Mouse (Mus musculus): ENCODE data around the gene Gm17018.

The Gm17018 gene

DNA sequence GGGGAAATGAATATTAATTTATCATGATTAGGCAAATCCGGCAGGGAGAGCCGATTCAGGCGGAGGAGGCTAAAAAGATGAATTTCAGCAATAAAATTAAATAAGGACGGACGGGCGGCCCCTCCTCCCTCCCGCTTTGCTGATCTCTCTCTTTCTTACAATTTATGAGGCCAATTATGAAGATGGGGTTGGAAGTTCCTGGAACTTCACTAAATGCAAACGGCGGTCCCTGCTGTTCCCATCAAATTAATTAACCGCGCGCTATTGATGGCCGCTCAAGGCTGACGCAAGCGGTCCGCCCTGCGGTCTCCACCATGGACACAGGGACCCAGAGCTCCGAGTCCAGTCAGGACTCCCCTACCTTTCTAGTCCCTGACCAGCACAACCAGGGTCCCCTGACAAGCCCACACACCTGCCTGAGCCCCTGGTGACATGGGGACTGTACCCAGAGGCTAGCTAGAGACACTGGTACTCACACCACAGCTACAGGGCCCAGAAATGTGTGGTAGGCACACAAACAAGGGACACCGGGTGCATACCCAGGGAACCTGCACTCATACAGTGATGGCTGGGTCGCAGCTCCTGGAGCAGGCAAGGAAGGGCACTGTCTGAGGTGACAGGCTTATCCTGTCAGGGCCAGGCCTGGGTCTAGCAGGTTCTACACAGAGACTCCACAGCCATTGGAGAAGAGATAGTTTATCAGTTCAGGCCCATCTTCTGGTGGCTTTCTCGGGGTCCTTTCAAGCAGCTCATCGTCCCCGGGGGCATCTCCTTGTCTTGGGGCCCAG lies 11.1 kb upstream of the Gm17018 start:
- no peak for DNase-seq (ENCODE audit: low read depth, low spot score)

DNA sequence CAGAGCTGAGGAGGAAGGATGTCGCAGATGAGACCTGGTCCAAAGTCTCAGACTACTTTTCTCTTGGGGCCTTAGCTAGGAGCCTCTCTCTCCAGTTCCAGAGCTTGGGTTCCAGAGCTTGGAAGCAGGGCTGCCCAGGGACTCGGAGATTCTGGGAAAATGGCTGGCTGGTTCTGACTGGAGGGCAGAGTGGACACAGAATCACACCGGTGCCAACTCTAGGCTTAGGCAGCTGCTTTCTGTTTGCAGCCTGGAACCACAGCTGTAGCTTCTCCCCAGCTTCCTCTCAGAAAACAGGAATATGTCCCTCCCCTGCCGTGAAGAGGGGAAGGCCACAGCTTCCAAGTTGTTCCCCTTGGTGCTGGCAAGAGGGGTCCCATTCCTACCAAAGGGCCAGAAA lies 10.5 kb upstream of the Gm17018 start:
- no peak for DNase-seq (ENCODE audit: low read depth, low spot score)

DNA sequence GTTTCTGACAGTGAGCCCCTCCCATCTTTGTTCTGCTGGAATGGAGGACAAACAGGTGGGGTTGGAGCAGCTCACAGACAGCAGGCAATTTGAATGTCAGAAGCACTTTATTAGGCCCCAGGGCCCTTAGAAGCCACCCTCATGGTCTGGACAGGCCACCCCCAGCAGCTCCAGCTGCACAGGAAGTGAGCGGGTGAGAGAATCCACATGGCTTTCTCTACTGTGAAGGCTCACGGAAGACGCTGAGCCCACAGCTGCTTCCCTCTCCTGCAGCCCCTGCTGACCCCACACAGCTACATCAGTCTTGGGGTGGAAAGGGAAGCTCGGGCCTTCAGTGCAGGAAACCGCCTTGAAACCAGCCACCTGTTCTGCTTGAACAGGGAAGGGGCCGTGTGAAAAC lies 8.2 kb upstream of the Gm17018 start:
- no peak for DNase-seq (ENCODE audit: low read depth, low spot score)

DNA sequence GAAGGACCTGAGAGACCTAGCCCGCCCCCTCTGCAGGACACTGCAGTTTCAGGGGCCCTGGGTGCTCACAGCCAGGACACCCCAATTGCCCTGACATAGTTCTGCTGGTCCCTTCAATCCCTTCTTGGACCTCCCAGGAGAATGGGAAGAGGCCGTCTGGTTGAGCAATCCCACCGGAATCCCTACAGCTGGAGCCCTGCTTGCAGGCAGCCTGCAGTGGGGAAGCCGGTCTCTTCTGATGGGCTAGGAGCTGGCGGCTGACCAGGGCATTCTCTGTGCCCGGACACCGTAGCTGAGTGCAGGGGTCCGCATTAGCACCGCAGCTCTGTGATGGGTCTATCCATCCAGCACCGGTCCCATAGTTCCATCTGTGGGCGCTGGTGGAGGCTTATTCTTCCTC lies 6.3 kb upstream of the Gm17018 start:
- no peak for DNase-seq (ENCODE audit: low read depth, low spot score)

DNA sequence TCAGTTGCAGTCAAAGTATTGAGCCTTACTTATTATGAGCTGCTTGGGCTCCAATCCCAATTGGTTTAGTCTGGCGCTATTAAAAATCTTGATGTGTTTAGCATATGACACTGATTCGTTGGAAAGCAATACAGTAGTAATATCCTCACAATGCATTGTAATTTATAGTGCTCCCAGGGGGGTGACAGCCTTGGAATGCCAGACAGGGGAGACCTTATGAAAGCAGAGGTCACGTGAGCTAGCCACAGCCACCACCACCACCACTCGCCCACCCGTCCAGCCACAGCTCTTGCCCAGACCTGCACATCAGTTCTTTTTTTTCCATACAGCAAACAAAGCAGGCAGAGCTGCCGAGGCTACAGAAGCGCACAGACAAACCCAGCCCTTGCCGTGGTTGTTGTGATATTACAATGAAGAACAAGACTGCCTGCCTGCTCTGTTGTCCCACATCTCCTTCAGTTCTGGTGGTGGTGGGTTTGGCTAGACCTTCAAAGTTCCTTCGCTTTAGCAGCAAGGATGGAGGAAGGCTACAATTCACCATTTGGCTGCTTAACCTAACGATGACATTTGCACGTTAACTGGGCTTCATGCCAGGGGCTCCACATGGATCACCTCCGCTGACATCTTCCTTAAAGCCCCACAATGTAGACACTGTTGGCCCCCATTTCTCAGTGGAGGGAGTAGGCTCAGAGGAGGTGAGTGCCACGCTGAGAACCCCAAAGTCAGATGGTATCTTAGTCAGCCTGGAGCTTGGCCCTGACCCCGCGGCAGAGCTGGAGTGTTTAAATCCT lies 5.7 kb downstream of the Gm17018 start:
- DNase-seq (ENCODE audit: low read depth, low spot score) = no peak

DNA sequence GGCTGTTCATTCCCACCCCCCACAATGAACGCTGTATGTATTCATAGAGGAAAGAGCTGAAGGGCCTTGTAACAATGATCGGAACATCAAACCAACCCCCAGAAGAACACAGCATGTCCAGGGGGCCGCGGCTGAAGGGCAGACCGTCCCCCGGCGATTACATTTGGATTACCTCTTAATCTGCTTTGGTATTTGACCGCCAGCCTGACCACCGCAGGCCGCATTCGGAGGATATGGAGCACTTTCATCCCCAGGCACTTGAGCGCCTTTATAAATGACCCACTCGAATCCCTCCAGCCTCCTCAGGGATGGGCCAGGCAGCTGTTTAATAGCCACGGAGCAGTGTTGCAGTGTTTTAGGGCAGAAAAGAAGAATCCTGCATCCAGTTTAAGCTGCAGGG lies 7.0 kb downstream of the Gm17018 start:
- DNase-seq (ENCODE audit: low read depth, low spot score) = no peak

DNA sequence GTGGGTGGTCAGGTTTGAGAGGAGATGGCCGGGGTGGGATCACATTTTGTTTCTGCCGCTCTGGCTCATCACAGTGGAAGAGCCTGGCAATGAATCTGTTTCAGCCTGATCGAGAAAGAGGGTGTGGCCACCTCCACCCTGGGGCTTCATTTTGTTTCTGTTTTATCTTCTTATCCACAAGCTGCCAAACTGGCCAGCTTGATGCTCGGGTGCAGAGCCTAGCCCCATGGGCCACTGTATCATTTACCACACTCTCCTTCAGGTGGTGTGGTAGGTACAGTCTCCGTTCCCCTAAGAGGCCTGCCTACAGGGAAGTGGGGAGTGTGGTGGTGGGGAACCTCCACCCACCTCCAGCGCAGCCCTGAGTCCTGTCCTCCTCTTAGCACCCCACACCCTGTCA lies 12.6 kb downstream of the Gm17018 start:
- DNase-seq (ENCODE audit: low read depth, low spot score) = no peak

DNA sequence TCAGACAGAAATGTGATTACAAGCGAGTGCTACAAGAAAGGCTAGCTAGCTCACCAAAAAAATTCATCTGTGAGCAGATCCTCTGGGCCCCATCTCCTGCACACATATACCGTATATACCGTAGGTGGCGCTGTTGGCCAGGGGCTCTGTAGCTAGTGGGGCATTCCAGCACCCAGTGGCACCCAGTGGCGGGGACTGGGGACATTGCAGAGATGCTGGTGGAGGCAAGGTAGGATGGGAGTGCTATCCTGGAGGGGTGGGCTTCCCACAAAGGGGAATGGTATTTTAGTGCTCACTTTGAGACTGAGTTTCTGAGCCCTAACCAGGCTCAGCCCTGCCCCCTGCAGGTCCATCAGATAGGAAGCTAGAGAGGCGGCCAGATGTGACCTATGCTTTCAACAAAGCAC lies 13.4 kb downstream of the Gm17018 start:
- no peak for DNase-seq (ENCODE audit: low read depth, low spot score)

DNA sequence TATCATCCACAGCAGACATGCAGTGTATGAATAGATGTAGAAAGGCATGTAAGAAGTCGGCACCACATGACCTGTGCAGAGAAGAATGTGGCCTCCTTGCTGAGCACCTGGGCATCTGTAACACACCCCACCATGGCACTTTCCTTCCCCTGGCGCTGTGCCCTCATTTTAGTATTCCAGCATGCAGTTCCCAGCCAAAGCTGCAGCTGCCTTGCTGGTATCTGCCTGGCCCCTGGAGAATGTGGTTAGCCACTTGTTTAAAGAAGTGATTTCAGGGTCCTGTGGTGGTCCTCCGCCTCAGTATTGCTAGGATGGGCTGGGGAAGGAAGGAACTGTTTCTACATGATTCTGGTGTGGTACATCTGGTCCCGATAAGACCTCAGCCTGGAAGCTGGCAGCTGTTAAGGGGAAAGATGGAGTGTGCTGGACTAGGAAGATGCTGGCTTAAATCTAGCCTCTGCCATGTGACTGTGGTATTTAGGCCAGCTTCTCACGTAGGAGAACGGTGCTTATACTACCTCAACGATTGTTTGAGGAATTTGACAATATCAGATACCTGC lies 14.0 kb downstream of the Gm17018 start:
- no peak for DNase-seq (ENCODE audit: low read depth, low spot score)

DNA sequence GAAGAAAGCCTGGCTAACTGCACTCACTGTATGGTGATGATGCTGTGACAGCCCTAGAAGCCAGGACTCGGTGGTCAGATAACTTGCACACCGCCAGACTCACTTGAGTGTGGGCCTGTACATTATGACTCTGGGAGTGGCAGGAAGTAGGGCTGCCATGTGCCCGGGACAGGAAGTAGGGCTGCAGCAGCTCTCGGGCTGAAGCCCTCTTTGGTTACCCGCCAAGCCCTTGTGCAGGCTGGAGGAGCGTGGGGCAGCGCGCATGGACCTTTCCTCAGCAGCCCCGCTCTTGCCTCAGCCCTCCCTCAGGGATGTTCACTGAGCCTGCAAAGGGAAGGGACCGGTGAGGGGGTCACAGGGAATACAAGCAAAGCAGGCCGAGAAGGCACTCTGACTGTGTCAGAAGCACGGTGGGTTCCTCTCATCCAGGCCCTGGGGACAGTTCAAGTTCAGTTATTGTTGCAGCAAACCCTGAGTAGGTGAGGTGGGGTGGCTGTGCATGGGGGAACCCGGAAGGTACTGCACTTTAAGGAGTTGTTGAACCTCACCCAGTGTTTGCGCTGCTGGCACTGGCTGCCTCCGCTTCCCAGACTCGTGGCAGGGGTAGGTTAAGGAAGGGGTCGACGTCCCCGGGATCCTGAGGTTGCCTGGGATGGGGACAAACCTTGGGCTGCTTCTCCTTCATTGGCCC lies 14.7 kb downstream of the Gm17018 start:
- no peak for DNase-seq (ENCODE audit: low read depth, low spot score)

DNA sequence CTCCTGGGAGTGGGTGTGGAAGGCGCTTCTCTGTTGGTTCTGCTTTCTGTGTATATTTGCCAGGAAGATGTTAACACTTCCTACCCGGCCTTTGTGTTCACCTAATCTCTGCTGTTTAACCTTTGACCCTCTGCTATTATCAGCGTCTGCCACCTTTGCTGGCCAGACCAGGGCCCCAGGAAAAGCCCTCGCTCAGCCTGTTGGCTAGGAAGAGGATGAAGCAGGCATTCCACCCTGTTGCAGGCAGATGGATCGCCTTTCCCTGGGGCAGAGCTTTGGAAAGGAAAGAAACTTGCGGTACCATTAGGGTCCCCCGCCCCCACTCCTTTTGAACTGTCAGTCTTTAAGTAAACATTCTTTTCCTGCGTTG lies 15.2 kb downstream of the Gm17018 start:
- no peak for DNase-seq (ENCODE audit: low read depth, low spot score)

DNA sequence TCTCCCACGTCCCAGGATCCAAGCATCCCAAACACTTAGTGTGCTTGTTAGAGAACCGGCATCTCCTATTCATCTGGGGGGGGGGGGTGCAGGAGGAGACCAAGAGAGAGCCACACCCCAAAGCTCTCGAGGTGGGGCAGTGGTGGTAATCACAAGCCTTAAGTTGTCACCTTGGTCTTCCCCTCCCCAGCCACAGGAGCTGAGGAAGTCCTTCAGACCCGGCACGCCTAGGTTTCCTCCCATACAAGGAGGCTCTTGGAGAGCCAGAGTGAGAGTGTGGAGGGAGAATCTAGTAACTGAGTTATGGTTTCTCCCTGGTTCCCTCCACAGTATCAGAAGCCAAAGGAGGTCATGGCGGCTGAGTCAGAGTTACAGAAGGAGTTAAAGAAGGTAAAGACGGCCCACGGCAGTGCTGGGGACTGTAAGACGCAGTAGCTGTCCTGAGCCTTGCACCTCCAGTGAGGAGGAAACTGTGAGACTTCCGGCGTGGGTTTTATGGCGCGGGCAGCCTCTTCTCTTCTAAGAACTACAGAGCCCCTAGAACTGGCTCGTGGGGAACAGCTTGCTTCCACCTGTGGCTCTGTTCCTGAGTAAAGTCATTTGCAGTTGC lies 16.8 kb downstream of the Gm17018 start:
- DNase-seq (ENCODE audit: low read depth, low spot score) = no peak

DNA sequence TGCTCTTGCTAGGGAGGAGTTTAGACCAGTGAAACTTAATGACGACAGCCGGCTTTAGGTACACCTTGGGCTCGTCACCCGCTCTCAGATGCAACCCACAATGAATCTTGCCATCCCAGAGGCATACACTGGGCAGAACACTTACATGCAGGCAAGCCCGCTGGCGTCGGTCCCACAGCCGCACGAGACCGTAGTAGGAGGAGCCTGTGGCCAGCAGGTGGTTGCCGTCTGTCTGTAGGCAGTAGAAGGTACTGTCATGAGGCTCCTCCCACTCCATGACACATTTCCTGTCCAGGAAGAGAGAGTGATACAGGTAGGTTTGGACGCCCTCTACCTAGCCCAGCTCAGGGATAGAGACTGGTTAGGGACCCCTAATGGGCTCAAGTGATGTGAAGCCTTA lies 18.6 kb downstream of the Gm17018 start:
- DNase-seq (ENCODE audit: low read depth, low spot score) = no peak

DNA sequence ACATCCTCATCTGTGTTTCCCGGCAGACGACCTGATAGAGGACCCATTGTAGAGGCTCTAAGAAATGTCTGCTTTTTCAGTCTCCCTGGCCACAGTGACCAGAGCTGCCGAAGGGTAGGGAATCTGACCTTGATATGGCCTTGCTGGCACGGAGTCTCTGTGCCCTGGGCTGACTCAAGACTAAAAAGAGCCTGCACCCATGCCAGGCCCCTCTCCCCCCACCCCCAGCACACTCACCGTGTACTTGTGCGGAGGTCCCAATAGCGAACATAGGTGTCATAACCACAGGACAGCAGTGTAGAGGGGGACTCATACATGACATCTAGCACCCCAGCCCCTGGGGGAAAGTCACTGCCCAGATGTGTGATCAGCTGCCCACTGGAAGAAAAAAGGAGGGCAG lies 19.0 kb downstream of the Gm17018 start:
- DNase-seq (ENCODE audit: low read depth, low spot score) = no peak

DNA sequence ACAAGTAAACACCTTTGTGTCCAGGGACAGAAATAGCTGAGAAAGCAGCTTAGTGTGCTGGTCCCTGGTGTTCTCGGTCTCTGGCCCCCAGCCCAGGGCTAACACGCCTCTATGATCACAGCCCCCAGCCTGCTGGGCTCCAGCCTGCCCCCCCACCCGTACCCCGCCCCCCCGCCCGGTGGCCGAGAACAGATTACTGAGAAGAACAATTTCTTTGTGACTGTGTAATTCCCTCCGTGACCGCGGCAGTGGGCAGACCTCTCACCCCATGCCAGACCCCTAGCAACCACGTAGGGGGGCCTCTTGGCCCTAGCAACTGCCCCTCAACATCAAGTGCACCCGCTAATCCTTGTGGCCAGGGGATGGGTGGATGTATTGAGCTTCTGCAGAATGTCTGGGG lies 19.8 kb downstream of the Gm17018 start:
- no peak for DNase-seq (ENCODE audit: low read depth, low spot score)

DNA sequence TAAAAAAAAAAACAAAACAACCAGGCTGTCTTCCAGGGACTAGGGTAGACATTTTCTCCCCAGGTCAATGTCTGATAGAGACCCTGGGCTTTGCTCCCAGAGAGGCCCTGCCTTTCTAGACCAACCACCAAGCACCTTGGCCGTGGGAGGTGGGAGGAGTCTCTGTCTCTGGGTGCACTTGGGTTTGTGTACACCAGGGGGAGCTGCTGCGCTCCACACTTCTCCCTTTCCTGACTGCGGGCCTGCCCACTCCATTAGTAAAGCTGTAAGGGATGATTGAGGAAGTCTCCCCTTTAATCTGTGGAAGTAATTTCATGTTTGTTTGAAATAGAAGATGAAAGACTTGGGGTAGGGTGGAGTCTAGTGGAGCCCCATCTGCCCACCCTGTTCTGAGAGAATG lies 20.8 kb downstream of the Gm17018 start:
- DNase-seq (ENCODE audit: low read depth, low spot score) = no peak

DNA sequence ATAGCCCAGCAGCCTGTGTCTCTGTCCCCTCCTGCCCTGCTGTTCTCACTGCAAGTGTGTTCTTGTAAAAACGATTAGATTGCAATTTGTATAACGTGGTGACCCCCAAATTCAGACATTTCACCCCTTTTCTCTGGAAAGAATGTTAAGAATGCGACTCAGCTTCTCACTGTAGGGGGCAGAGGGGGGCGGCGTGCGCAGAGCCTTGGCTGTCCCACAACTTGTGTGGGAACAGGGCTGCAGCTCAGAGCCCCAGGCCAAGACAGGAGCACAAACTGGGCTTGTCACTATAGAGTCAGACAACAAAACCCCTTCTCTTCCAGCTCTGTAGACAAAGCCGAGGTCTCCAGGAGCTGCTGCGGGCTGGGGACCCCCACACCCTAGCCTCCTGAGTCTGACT lies 21.7 kb downstream of the Gm17018 start:
- no peak for DNase-seq (ENCODE audit: low read depth, low spot score)

DNA sequence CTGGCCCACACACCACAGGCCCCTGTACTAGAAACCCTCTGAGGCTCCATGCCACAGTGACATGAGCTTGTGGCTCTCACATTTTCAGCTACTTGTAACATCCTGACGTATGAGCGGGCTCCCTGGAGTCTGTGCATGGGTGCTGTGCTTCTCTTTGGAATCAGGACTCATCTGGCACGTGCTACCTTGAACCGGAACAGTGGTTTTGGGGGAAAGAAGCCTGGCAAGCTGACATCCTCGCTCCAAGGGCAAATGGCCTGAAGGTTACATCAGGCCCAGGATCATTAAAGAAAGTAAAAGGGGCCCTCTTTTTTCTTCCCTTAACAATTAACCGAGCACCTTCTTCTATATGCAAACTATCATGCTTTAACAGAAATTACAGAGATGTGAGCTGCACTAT lies 22.7 kb downstream of the Gm17018 start:
- DNase-seq (ENCODE audit: low read depth, low spot score) = no peak

DNA sequence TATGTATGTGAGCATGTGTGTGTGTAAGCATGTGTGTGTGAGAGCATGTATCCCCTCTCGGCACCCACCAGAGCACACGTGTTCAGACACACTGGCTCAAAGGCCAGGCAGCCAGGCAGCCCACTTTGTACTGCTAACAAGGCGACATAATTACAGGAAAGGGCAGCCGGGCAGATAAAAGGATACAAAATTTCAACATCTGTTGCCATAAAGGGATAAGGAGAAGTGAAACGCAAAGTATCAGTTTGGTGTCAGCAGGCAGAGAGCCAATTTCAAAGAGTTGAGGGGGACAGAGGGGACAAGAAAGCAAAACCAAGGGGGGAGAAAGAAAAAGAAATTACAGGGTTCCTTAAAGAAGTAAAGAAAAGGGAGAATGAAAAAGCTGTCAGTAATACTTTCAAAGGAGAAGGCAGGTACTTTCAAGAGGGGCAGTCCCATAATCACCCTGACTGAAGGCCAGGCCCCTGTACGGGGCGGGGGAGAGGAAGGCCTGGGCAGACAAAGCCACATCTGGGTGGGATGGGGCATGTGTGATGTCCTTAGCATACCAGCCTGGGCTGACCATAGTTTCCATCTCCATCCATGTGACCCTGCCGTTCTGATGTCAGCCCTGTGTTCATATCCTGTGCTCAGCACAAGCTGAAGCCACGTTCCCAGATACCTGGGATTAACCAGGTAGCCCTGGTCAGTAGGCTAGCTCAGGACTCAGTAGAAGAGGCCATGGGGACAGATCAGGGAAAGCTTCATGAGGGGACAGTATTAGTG lies 24.6 kb downstream of the Gm17018 start:
- DNase-seq (ENCODE audit: low read depth, low spot score) = no peak

DNA sequence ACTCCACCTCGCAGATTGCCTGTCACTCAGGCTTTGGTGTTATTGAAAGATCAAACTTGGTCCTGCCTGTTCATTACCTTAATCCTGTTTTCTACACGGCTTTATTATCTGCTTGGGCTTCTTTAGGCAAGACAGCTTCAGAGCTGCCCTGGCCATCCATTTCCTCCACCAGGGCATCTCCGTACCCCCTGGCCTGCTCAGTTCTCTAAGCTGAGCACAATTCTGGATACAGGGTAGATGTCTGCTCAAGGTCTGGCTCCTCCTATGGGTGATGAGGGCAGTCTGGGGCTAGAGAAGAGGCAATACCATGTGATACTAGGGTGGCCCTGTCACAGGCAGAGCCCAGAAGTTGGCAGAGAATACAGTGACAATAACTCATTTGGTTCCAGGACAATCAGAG lies 26.4 kb downstream of the Gm17018 start:
- DNase-seq (ENCODE audit: low read depth, low spot score) = no peak
